Mouse (Mus musculus) liver, embryonic 16.5 days (tissue): Measurements from ENCODE around the gene Igsf10. TPM values are rescaled to one million over a fixed set of nuclear protein-coding genes. Genes with fewer than 3 reads are reported as not detected.

Experiments
- polyA plus RNA-seq: library from polyadenylated mRNA; unstranded; fragments of >200 nt; fragmentation: Nextera tagmentation; extraction: Ambion mirVana; gene quantifications from 2 replicates; pipeline ENCODE4 v1.2.1, GENCODE M21; 2015

Igsf10 gene
- polyA plus RNA-seq, 1 experiment from 2014 or later, result 0.55 TPM

Other genes starting within 250 kb of the Igsf10 start
- 0.73 and 0.84 TPM in 2 replicates for gene Gpr171, start 242.6 kb downstream of the Igsf10 start, polyA plus RNA-seq
- gene P2ry14, start 190.8 kb downstream of the Igsf10 start, polyA plus RNA-seq, result 7.6 and 9.9 TPM in 2 replicates
- not detected in 2 replicates for gene Gpr87, start 149.3 kb downstream of the Igsf10 start, polyA plus RNA-seq
- gene P2ry13, start 133.5 kb downstream of the Igsf10 start, polyA plus RNA-seq, result 3.4 and 3.7 TPM in 2 replicates
- gene P2ry12, start 81.5 kb downstream of the Igsf10 start, polyA plus RNA-seq, result 3.1 and 3.6 TPM in 2 replicates